Mouse (Mus musculus): ENCODE measurements around the gene Gpld1. TPM values are rescaled to one million over a fixed set of nuclear protein-coding genes. Genes with fewer than 3 reads are reported as not detected.

Gpld1 gene
- polyA plus RNA-seq, 1 experiment from 2014 or later, result 1.5 TPM

- Histone ChIP-seq H3K27ac (replicated peaks) (no peak overlapping the region), H3K4me1 (no peaks in the 10 kb centered on the region), H3K4me3 (no peak overlapping the region), H3K4me2 (replicated peaks) (no peak overlapping the region), H3K9ac (replicated peaks) (no peak overlapping the region), H3K27me3 (no peaks in the 10 kb centered on the region), H3K9me3 (no peaks in the 10 kb centered on the region), H3K36me3 (peaks cover 14% of the 10 kb centered on the region)
- 92% methylated on average over 5 of the region's 5 CpGs for WGBS
- no peak for ATAC-seq (replicated peaks)
These were observed 19.0 kb upstream of the Gpld1 start for GRCm38 (mm10) chr13:24923991-24924390.

DNA sequence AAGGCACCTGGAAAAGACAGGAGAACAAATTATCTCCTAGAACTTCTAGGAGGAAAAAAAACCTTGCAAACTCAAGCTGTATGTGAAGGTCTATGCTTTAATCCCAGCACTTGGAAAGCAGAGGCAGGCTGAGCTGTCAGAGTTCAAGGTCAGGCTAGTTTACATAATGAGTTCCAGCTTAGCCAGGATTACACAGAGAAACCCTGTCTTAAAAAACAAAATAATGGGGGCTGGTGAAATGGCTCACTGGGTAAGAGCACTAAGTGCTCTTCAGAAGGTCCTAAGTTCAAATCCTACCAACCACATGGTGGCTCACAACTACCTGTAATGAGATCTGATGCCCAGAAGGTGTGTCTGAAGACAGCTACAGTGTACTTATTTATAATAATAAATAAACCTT is 12.4 kb upstream of the Gpld1 start:
- Histone ChIP-seq H3K27ac (replicated peaks) (no peak overlapping the region), H3K4me2 (replicated peaks) (no peak overlapping the region), H3K9me3 (no peaks in the 10 kb centered on the region), H3K27me3 (no peaks in the 10 kb centered on the region), H3K9ac (replicated peaks) (no peak overlapping the region), H3K4me1 (no peaks in the 10 kb centered on the region), H3K4me3 (no peak overlapping the region), H3K36me3 (no peaks in the 10 kb centered on the region)
- no peak for ATAC-seq (replicated peaks)

GRCm38 (mm10) chr13:24933199-24933598 is 9.8 kb upstream of the Gpld1 start:
- Histone ChIP-seq H3K9me3 (no peaks in the 10 kb centered on the region), H3K4me3 (no peak overlapping the region), H3K9ac (replicated peaks) (no peak overlapping the region), H3K4me1 (peaks cover 15% of the 10 kb centered on the region), H3K36me3 (no peaks in the 10 kb centered on the region), H3K27me3 (no peaks in the 10 kb centered on the region), H3K4me2 (replicated peaks) (no peak overlapping the region), H3K27ac (replicated peaks) (no peak overlapping the region)
- WGBS, result 95% methylated on average over 7 of the region's 7 CpGs
- no peak for ATAC-seq (replicated peaks)

DNA sequence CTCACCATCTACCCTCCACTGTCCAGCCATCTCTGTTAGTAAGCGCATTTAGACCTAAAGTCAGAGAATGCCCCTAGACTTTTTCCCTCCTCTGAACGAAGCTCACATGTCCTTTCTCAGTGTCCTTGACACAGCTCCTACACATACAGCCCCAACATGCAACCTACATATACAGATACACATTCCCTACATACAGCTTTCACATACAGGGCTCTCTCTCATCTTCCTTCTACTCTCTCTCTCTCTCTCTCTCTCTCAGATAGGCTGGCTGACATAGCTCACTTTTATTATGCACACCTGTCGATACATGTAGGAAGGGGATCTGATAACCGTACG is 6.2 kb upstream of the Gpld1 start:
- peak overlapping the region; percentile 58 for H3K4me3 ChIP-seq
- H3K4me1 ChIP-seq, result peaks cover 18% of the 10 kb centered on the region
- H3K27ac ChIP-seq (replicated peaks), result no peak overlapping the region
- H3K9me3 ChIP-seq, result no peaks in the 10 kb centered on the region
- H3K4me2 ChIP-seq (replicated peaks), result peak overlapping the region; percentile 62
- peak; percentile 38 for ATAC-seq (replicated peaks)
- H3K27me3 ChIP-seq, result no peaks in the 10 kb centered on the region
- peak overlapping the region; percentile 66 for H3K9ac ChIP-seq (replicated peaks)
- no peaks in the 10 kb centered on the region for H3K36me3 ChIP-seq
- WGBS, result 40% methylated on average over 5 of the region's 5 CpGs

DNA sequence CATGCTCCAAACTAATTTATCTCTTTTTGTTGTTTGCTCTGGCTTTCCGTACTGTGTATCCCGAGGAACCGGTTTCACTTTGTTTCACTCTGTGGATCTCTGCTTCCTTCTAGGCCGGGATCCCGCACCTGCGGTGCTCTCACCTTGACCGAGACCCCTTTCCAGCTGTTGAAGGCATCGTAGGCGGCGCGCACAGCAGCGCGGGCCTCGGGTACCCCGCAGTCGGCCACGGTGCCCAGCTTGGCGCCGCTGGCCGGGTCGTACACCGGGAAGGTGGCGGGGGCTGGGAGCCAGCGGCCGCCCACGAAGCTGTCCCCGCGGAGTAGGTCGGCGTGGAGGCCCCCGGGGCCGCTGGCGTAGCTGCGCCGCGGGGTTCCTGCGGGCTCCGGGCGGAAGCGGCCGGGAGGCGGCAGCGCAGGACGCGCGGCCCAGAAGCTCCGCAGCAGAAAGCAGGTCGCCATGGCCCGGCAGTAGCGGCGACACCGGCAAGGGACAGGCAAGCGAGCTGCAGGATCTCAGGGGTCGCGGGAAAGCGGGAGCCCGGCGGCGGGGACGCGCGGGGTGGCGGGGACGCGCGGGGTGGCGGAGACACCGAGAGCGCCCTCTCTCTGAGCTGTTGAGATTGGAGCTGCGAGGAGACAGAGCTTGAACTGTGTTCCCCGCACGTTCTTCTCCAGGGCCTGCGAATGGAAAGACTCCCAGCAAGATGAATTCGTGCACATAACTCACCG is 5.7 kb upstream of the Gpld1 start, which contains the start of gene Aldh5a1:
Gene Aldh5a1 (minus strand): TSS at position 554 of the 731 bp plus-strand sequence.
- Histone ChIP-seq H3K36me3 (no peaks in the 10 kb centered on the region), H3K4me1 (peaks cover 18% of the 10 kb centered on the region), H3K9me3 (no peaks in the 10 kb centered on the region), H3K4me3 (peak within 1 kb of the TSS; percentile 58), H3K27me3 (no peaks in the 10 kb centered on the region), H3K27ac (replicated peaks) (peak within 1 kb of the TSS; percentile 53), H3K9ac (replicated peaks) (peak within 1 kb of the TSS; percentile 66), H3K4me2 (replicated peaks) (peak within 1 kb of the TSS; percentile 62)
- WGBS, result under 1% methylated on average over 66 of the region's 75 CpGs
- peak; percentile 87 for ATAC-seq (replicated peaks)

GRCm38 (mm10) chr13:24937839-24938166 is 5.1 kb upstream of the Gpld1 start:
- H3K9ac ChIP-seq (replicated peaks), result peak overlapping the region; percentile 66
- peaks cover 18% of the 10 kb centered on the region for H3K4me1 ChIP-seq
- H3K4me2 ChIP-seq (replicated peaks), result peak overlapping the region; percentile 62
- peak overlapping the region; percentile 58 for H3K4me3 ChIP-seq
- no peaks in the 10 kb centered on the region for H3K9me3 ChIP-seq
- ATAC-seq (replicated peaks), result peak; percentile 60
- WGBS, result 18% methylated on average over 12 of the region's 12 CpGs
- H3K27me3 ChIP-seq, result no peaks in the 10 kb centered on the region
- H3K27ac ChIP-seq (replicated peaks), result no peak overlapping the region
- H3K36me3 ChIP-seq, result no peaks in the 10 kb centered on the region

DNA sequence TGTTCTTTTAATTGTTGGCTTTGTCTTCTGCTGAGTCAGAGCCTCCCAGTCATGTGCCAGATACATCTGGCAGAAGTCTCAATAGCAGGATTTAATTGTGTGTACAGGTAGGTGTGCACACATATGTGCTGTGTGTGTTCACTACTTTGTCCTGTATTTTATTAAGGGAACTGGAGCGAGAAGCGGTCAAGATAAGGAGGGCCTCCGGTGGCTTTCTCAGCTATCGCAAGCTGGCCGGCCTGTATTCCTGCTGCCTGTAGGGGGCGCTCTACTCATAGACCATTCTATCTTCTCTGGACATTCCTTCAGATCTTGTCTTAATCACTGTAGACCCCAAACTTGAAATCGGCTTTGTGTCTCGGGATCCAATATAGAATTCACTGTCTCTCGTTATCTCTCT is 4.3 kb upstream of the Gpld1 start:
- H3K4me2 ChIP-seq (replicated peaks), result no peak overlapping the region
- WGBS, result 36% methylated on average over 9 of the region's 9 CpGs

GRCm38 (mm10) chr13:24939472-24939871 is 3.5 kb upstream of the Gpld1 start:
- no peak overlapping the region for H3K4me3 ChIP-seq
- no peak overlapping the region for H3K4me2 ChIP-seq (replicated peaks)
- no peak for ATAC-seq (replicated peaks)
- 90% methylated on average over 9 of the region's 9 CpGs for WGBS
- H3K9ac ChIP-seq (replicated peaks), result no peak overlapping the region
- peaks cover 18% of the 10 kb centered on the region for H3K4me1 ChIP-seq
- no peak overlapping the region for H3K27ac ChIP-seq (replicated peaks)
- H3K36me3 ChIP-seq, result no peaks in the 10 kb centered on the region
- no peaks in the 10 kb centered on the region for H3K27me3 ChIP-seq
- no peaks in the 10 kb centered on the region for H3K9me3 ChIP-seq

More for the DNA sequence above, 4.3 kb upstream of the Gpld1 start:
- H3K9me3 ChIP-seq, result no peaks in the 10 kb centered on the region
- H3K4me3 ChIP-seq, result no peak overlapping the region
- no peaks in the 10 kb centered on the region for H3K27me3 ChIP-seq
- H3K9ac ChIP-seq (replicated peaks), result no peak overlapping the region
- no peak for ATAC-seq (replicated peaks)
- peaks cover 18% of the 10 kb centered on the region for H3K4me1 ChIP-seq
- no peak overlapping the region for H3K27ac ChIP-seq (replicated peaks)
- no peaks in the 10 kb centered on the region for H3K36me3 ChIP-seq

DNA sequence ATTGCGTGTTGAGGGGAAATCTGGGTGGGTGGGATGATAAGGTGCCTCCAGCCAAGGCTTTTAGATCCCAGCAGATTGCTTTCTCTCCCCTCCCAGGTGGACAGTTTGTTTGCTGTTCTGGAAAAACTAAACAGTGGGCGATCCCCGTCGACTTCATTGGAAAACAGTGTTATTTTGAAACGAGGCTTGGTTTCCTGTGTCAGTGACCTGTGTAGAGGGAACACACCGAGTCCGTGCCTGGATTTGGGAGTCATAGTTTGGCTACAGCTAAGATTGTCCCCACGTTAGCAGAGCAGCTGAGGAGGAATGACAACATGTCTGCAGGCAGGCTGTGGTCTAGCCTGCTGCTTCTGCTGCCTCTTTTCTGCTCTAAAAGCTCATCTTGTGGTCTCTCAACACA is 351 bp downstream of the Gpld1 start:
- no peak overlapping the region for H3K4me3 ChIP-seq
- H3K27ac ChIP-seq (replicated peaks), result no peak overlapping the region
- no peaks in the 10 kb centered on the region for H3K27me3 ChIP-seq
- H3K9me3 ChIP-seq, result no peaks in the 10 kb centered on the region
- no peak overlapping the region for H3K9ac ChIP-seq (replicated peaks)
- H3K4me2 ChIP-seq (replicated peaks), result no peak overlapping the region
- ATAC-seq (replicated peaks), result no peak
- WGBS, result 83% methylated on average over 8 of the region's 8 CpGs
- H3K36me3 ChIP-seq, result no peaks in the 10 kb centered on the region
- H3K4me1 ChIP-seq, result peaks cover 2% of the 10 kb centered on the region

DNA sequence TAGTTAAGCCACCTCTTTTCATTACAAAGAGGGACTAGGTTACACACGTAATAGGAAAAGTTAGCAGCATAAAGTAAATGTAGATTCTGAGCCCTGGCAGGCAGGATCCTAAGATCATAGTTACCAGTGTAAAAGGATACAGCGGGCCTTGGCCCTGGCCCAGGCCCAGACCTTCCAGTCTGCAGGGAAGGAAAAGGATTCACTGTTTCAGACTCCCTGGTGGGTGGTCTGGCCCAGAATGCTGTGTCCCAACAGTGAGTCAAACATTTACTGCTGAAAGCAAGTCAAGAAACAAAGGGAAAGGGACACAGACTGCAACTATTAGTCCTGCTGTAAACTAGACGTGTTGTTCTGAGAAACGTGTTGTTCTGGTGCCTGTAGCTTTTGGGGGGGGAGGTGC is 2.6 kb downstream of the Gpld1 start:
- Histone ChIP-seq H3K27ac (replicated peaks) (no peak overlapping the region), H3K27me3 (no peaks in the 10 kb centered on the region), H3K4me3 (no peak overlapping the region), H3K9me3 (no peaks in the 10 kb centered on the region), H3K4me2 (replicated peaks) (no peak overlapping the region), H3K36me3 (no peaks in the 10 kb centered on the region), H3K9ac (replicated peaks) (no peak overlapping the region), H3K4me1 (no peaks in the 10 kb centered on the region)
- no peak for ATAC-seq (replicated peaks)
- WGBS, result 16% methylated on average over 4 of the region's 4 CpGs

DNA sequence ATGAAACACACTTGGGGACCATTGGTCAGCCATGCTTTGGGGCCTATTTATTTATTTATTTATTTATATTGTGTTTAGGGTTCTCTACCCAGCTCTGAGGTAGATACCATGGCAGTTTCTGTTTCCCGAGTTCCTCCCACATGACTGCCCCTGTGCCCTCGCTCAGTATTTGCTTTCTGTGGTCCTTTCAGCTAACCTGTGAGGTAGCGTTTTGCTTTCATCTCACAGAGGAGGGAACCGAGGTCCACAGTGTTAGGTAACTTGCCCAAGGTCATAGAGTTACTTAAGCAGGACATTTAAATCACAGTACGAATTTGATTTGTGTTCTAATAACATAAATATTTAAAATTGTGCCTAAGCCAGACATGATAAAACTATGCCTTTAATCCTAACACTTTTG is 4.2 kb downstream of the Gpld1 start:
- Histone ChIP-seq H3K36me3 (no peaks in the 10 kb centered on the region), H3K27ac (replicated peaks) (no peak overlapping the region), H3K4me3 (no peak overlapping the region), H3K27me3 (no peaks in the 10 kb centered on the region), H3K4me2 (replicated peaks) (no peak overlapping the region), H3K4me1 (no peaks in the 10 kb centered on the region), H3K9ac (replicated peaks) (no peak overlapping the region), H3K9me3 (no peaks in the 10 kb centered on the region)
- 90% methylated on average over 5 of the region's 5 CpGs for WGBS
- ATAC-seq (replicated peaks), result no peak

GRCm38 (mm10) chr13:24948870-24949269 is 5.9 kb downstream of the Gpld1 start:
- H3K4me3 ChIP-seq, result no peak overlapping the region
- 90% methylated on average over 6 of the region's 6 CpGs for WGBS
- no peak for ATAC-seq (replicated peaks)

DNA sequence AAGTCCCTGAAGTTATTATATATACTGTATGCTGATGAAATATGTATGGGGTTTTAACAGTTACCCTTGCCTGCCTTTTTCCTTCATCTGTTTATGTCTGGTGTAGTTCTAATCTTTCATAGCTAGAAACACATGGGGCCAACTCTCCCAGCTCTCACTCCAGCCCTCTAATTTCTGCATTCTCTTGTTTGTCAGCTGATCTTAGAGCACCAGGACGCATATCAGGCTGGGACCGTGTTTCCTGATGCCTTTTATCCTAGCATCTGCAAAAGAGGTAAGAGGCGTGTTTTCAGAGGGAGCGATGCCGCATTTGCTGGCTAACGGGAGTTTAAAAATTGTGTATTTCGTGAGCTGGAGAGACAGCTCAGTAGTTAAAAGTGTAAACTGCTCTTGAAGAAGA is 9.7 kb downstream of the Gpld1 start:
- no peaks in the 10 kb centered on the region for H3K36me3 ChIP-seq
- H3K9me3 ChIP-seq, result no peaks in the 10 kb centered on the region
- H3K9ac ChIP-seq (replicated peaks), result no peak overlapping the region
- no peaks in the 10 kb centered on the region for H3K4me1 ChIP-seq
- H3K4me2 ChIP-seq (replicated peaks), result no peak overlapping the region
- no peak overlapping the region for H3K27ac ChIP-seq (replicated peaks)
- ATAC-seq (replicated peaks), result no peak
- H3K27me3 ChIP-seq, result no peaks in the 10 kb centered on the region
- no peak overlapping the region for H3K4me3 ChIP-seq
- WGBS, result 83% methylated on average over 7 of the region's 7 CpGs

More at GRCm38 (mm10) chr13:24948870-24949269, 5.9 kb downstream of the Gpld1 start:
- Histone ChIP-seq H3K9ac (replicated peaks) (no peak overlapping the region), H3K27ac (replicated peaks) (no peak overlapping the region), H3K27me3 (no peaks in the 10 kb centered on the region), H3K4me2 (replicated peaks) (no peak overlapping the region), H3K36me3 (no peaks in the 10 kb centered on the region), H3K9me3 (no peaks in the 10 kb centered on the region), H3K4me1 (no peaks in the 10 kb centered on the region)

All from forebrain, embryonic 15.5 days (tissue).